Mouse (Mus musculus): ENCODE data around the gene Tha1.

GRCm38 (mm10) chr11:117863174-117863856 is 10.0 kb downstream of the Tha1 start:
- TF ChIP-seq CTCF (IDR thresholded peaks at IDR 0.05; ENCODE audit: low read depth), result no peak
- no peak for TF ChIP-seq EP300 (IDR thresholded peaks at IDR 0.05; ENCODE audit: low read depth)

Measured in liver, postnatal 0 days (tissue).